Mouse (Mus musculus) left cerebral cortex, postnatal 4 days (tissue): ENCODE measurements around the gene Smox. TPM values are rescaled to one million over a fixed set of nuclear protein-coding genes. Genes with fewer than 3 reads are reported as not detected.
"Not testable (repeated sequence)": the region's sequence is repeated elsewhere in the genome, so short reads cannot be mapped to it uniquely, and the experiment has no call there.

Experiments used
- DNase-seq: peaks from one replicate; pipeline ENCODE4 v3.0.0-alpha.2; 2022
- intact Hi-C: fragments of 180-260 bp; cut with DNase I; formaldehyde crosslinking; loops from one replicate; pipeline ENCODE4 v1.15.1; 2025
- total RNA-seq, 2 experiments: library from RNA; stranded (reverse); gene quantifications; 2 replicates each; pipeline ENCODE4 v1.2.3; 2021

The Smox gene
- total RNA-seq = 10 to 100 TPM; 48.4 to 52.8 TPM

DNA sequence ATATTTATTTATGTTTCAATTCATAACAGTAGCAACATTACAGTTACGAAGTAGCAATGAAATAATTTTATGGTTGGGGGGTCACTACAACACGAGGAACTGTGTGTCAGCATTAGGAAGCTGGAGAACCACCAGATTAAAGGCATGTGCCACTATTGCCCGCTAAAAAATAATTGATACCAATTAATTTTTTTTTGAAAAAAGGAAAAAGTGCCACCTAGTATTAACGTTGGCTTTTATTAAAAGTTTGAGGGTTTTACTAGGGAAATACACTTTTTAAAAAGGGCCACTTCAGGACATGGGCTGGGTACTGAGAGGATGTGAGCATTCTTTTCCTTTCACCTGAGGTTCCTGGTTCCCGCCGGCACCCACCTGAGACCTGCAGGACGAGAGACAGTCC is at the start of gene Smox:
TSS of gene Smox (plus strand) at position 301 of the 400 bp plus-strand sequence.
- intact Hi-C loops = loop anchor here (10.0 kb wide), 1 partner anchor 226 kb away; the partner anchor contains the start of gene Pank2
- DNase-seq = no peak

- intact Hi-C loops = no loop called here
- DNase-seq = no peak
These were observed 48.0 kb upstream of the Smox start for GRCm38 (mm10) chr2:131443084-131443890.

GRCm38 (mm10) chr2:131443891-131444190 is 47.5 kb upstream of the Smox start:
- no peak for DNase-seq
- intact Hi-C loops = no loop called here

DNA sequence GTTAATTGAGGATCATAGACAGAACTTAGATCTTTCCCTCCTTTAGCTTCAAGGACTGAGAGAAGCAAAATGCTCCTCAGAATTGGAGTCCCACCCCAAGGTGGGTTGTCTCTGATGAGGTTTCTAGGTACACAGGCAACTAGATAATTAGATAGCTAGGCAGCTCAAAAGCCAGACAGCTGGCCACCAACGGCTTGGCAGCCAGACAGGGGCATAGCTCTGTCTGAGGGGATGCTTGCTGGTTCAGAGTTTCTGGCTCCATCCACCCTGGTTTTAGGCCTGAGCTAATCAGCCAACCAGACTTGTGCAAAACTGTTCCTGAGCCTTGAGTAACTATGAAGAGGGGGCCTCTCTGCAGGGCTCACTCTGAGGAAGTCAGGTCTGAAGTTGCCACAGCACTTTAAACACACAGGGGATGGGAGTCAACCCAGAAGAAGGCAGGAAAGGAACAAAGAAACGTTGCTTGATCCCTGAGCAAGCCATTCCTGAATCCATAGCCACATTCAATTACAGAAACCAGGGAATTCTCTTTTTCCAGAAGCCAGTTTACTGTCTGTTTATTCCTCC is 44.8 kb upstream of the Smox start:
- intact Hi-C loops = no loop called here
- peak; percentile 65 for DNase-seq

DNA sequence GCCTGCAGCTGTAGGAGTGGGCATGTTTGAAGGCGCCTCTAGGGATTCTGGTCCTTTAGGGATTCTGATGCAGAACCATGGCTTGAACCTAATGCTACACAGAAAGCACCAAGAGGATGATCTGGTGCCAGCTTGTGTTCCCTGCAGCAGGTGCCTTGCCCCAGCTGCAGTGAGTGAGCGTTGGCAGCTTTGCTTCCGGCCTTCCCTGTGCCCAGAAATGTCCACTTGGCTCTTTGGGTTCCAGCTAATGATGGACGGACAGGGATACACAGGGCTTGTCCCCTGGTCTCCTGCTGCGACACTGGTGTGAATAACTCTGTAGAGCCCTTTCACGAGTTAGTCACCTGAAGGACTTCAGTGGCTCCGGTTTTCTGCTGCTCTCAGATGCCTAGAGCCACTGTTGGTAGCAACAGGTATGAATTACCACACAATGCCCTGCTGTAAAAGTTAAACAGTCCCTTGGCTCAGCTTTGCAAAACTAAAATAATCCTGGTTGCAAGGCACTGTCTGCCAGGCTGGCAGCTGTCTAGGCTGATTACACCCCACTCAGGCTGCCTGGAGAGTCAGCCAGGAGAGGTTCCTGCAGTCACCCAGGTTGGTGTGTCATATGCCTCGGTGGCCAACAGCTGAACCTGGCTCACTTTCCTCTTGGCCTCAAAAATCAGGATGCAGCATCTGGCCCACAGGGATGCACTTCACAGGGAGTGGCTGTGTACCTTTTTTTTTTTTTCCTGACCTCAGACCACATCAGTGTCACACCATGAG is 43.5 kb upstream of the Smox start:
- intact Hi-C loops = no loop called here
- DNase-seq = peak; percentile 47

- no peak for DNase-seq
- intact Hi-C loops = no loop called here
These were observed 42.9 kb upstream of the Smox start for GRCm38 (mm10) chr2:131448353-131448752.

DNA sequence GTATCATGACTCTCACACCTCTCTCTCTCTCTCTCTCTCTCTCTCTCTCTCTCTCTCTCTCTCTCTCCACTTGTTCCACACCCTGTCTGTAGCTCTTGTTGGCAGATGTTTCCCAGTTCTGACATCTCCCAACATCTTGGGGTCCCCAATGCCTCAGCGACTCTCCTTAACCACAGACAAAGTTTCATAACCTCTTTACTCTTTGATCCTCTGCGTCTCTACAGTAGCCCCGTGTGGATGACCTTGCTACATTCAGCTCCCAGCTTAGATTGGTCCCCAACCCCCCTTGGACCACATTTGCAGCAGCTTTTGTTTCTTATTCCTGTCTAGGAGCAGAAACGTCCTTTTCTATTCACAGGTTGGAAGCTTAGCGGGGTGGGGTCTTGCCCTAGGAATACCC is 41.6 kb upstream of the Smox start:
- intact Hi-C loops = no loop called here
- no peak for DNase-seq

GRCm38 (mm10) chr2:131450491-131450890 is 40.8 kb upstream of the Smox start:
- DNase-seq = no peak
- intact Hi-C loops = no loop called here

DNA sequence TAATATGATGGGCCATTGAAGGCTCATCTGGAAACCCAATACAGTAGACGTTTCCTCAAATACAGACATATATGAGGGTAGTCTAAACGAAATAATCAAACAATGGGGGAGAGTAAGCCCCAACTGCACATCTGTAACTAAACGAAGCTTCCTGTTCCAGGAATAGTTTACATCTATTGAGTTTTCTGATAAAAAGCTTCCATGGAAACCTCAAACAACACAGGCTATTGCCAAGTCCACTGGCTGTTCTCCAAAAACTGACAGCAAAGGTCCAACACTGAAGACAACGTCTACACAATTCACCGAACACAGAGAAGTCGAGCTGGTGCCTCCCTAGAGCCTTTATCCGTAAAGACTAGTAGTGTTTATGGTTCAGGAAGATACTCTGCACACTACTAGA is 33.6 kb upstream of the Smox start:
- intact Hi-C loops = no loop called here

GRCm38 (mm10) chr2:131460946-131461682 is 30.2 kb upstream of the Smox start:
- peak; percentile 10 for DNase-seq

More for the DNA sequence above, 33.6 kb upstream of the Smox start:
- no peak for DNase-seq

GRCm38 (mm10) chr2:131462991-131463390 is 28.3 kb upstream of the Smox start:
- intact Hi-C loops = no loop called here
- DNase-seq = no peak

More at GRCm38 (mm10) chr2:131460946-131461682, 30.2 kb upstream of the Smox start:
- intact Hi-C loops = no loop called here

GRCm38 (mm10) chr2:131464147-131464546 is 27.1 kb upstream of the Smox start:
- intact Hi-C loops = no loop called here
- DNase-seq = no peak

DNA sequence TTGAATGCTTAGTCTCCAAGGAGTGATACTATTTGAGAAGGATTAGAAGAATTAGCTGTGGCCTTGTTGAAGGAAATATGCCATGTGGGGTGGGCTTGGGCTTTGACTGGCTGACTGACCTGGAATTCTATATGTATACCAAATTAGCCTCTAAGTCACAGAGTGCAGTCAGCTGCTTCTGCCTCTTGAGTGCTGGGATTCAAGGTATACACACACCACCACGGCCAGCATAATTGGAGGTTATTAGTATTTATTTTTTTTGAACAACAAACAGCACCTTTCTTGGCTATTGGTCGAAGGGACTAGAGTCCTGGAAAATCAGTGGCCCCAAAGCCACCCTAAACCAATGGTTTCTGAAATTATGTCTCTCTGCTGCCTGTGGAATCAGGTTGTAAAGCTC is 24.6 kb upstream of the Smox start:
- intact Hi-C loops = no loop called here
- DNase-seq = no peak

- no peak for DNase-seq
- intact Hi-C loops = no loop called here
These were observed 21.4 kb upstream of the Smox start for GRCm38 (mm10) chr2:131469916-131470315.

- DNase-seq = no peak
- intact Hi-C loops = no loop called here
These were observed 17.5 kb upstream of the Smox start for GRCm38 (mm10) chr2:131473749-131474148.

DNA sequence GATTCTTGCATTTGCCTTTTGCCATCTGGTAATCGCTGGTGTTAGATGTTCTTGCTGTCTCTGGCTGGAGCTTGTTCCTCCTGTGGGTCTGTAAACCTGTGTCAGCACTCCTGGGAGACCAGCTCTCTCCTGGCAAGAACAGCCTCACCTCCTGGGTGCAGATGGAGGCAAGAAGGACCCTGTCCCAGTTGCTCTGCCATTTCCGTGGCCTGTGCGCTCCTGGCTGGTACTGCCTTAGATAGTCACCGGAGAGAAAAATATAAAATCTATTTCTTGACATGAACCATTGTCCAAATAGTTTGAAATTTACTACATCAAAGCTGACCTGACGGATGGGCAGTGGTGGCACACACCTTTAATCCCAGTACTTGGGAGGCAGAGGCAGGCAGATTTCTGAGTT is 14.2 kb upstream of the Smox start:
- intact Hi-C loops, DNase-seq: not testable (repeated sequence)

DNA sequence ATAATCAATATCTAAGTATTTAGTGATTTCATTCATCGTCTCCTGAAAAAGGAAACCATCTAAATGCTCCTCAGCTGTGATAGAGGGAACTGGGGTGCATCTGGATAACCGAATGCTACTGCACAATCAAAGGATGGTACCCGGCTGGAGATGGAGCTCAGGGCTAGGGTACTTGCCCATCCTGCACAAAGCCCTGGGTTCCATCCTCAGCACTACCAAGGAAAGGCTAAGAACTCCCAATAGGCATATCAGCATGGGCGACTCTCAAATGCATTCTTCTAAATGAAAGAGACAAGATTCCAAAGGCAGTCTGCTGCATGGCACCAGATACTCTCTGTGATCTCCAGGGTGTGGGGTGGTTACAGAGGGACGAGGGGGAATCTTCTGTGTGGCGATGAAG is 13.4 kb upstream of the Smox start:
- intact Hi-C loops = no loop called here
- DNase-seq = no peak

GRCm38 (mm10) chr2:131478349-131478748 is 12.9 kb upstream of the Smox start:
- DNase-seq = no peak
- intact Hi-C loops = no loop called here

DNA sequence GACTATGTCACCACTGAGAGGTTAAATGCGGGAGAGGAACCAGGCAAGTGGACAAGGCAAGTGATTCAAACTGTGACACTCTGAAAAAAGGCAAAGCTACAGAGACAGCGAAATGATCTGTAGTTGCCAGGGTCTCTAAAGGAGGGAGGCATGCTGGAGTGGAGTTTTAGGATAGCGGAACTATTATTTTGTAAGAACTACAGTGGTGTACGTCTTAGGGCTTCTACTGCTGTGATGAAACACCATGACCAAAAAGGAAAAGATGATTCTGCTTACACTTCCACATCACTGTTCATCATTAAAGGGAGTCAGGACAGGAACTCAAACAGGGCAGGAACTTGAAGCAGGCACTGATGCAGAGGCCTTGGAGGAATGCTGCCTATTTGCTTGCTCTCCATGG is 12.4 kb upstream of the Smox start:
- intact Hi-C loops = no loop called here
- DNase-seq = no peak

DNA sequence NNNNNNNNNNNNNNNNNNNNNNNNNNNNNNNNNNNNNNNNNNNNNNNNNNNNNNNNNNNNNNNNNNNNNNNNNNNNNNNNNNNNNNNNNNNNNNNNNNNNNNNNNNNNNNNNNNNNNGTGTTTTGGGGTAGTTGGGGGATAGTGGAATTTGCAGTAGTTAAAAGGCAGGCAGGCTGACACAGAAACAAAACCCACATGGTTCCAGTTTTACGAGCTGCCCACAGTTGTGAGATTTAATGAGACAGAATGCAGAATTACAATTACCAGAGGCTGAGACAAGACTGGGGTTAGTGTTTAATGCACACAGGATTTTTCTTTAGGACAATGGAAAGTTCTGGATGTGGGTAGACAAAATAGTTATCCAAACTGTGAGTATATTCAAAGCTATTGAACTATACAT is 9.6 kb upstream of the Smox start:
- intact Hi-C loops = no loop called here

GRCm38 (mm10) chr2:131482478-131482877 is 8.8 kb upstream of the Smox start:
- no peak for DNase-seq
- intact Hi-C loops = no loop called here

More for the DNA sequence above, 9.6 kb upstream of the Smox start:
- no peak for DNase-seq
